Mouse (Mus musculus): ENCODE data around the gene Gm10097.

Gene Gm10097

DNA sequence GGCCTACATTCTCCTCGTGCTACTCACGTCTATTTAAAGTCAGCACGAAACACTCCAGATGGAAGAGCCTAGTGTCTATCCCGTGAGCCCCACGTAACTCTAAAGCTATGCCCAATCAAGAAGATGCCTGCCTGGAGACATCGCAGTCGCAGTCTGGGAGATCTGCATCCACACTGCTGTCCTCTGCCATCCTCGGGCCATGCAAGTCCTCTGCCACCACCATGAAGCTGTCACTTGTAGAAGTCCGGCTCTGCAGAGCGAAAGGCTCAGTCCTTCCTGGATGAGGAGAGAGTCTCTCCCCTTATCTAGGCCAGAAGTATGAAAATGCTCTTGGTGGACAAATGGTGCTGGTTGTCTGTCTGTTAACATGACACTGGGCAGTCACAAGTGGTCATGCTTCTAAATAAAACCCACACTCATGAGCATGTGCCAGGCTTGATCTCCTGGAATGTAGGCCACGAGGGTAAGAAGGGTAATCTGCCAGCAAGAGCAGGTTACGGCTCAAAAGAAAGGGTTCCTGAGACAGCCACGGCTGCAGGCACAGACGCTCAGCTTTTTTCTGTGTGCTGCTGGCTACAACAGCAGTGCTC lies at the start of gene Gm10097:
Gm10097 (plus strand) TSS at position 517 of the 590 bp plus-strand sequence.
- DNase-seq (ENCODE audit: low spot score) = no peak

DNA sequence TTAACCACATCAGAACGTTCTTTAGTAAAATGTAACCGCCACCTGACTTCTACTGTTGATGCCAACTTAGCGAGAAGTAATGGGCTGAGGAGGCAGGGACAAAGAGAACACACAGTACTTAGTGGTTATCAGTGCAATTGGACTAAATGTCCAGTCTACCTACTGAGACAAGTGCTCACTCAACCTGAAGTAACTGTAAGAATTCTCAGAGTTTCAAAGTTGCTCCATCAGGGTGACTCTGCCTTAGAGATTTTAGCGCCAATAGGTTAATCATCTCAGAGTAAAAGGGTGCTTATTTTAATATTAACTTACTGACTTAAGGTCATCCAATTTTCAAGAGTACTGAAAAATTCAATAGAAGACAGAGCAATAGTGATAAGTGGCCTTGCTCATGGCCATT lies 43.1 kb upstream of the Gm10097 start:
- no peak for DNase-seq (ENCODE audit: low spot score)

DNA sequence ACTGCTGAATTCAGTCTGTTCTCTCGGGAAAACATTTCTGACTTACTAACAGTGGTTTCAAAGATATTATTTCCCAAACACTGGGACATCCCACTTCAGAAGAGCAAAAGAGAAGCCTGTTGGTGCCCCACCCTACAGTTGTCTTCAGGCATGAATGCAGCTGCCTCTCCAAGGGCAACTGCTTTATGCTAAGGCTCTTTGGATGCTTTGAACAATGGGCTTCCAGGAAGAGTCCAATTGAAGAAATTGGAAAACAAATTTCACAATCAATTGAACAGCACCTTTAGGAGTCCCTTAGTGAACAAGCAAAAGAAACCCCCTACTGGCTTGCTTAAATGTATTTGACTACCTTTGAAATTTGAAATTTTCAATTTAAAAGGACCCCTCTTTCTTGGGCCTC lies 41.8 kb upstream of the Gm10097 start:
- no peak for DNase-seq (ENCODE audit: low spot score)

DNA sequence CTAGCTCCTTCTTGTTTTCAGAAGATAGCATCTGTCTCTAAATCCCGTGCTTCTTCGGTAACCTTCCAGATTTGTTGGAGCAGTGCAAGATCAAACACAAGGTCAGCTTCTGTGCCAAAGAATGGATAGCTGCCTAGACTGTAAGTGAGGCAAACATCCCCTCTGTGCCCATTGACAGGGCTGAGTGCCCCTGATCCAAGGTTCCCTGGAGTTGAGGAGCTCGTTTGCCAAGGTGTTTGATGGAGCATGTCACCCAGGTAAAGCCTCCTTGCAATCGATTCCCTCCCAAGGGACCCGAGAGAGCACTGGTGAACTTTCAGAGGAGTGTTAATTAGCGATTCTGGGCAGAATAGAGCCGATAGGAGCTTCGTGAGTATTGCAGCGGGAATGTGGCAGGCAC lies 40.7 kb upstream of the Gm10097 start:
- no peak for DNase-seq (ENCODE audit: low spot score)

DNA sequence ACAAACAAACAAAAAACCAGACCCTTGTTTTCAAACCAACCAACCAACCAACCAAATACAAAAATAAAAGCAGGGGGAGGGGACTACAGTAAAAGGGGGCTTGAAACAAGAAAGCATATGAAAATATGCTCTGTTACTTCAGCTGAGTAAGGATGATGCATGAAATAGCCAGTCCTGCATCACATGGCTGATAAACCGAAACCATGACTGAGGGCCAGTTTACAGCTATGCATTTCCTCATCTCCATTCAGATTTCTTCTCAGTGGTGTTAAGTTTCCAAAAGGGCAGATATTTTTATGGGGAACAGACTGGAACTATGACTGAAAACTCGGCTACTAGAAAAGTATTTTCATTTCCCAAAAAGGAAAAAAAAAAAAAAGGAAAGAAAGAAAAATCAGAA lies 39.8 kb upstream of the Gm10097 start:
- DNase-seq (ENCODE audit: low spot score) = no peak

DNA sequence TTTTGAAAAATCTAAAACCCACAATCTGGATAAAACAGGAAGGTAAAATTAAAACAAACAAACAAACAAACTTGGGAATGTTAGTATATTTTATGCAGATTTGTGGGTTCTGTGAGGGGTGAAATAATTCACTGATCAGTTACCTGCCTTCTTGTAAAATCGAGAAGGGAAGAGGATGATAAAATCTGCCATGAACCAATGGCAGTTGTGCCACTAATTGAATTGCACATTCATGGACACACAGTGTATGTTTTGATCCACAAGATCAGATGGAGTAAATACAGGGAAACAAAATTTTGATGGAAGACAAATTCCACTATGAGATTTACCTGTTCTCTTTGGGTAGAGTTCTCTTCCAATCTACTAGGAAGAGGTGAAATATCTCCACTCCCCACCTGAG lies 39.1 kb upstream of the Gm10097 start:
- DNase-seq (ENCODE audit: low spot score) = no peak

DNA sequence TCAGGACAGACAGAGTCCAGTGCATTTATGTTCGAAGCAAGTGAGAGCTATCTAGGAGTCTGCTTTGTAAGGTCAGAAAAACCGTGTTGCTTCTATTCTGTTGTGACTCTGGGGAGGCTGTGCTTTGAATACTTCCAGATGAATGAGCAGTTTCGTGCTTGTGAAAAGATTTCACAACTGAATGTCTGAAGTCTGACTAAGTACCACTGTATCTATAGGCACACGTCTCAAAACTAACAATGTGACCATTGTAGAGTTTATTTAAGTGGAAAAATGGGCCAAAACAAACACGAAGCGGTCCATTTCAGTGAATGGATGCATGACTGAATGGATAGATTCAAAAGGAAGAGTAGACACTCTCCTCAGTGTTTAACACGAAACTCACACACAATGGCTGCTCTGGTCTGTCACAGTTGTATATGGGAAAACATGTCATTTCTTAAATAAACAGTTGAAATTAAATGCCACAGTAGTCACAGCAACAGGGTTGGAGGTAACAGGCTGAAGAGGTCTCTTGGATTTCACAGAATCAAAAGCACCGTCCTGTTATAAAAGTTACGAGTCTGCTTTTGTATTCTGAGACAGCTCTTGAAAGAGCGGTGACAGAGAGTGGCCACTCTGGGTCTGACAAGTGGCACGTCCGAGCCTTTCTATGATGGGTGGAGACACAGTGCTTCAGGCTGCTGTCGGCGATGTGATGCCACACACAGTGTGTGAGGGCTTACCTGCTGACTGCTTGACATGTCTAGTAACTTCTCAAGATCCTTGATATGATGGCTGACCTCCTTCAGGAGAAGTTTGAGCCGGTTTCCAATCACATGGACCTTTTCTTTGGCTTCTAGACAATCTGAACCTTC lies 36.6 kb upstream of the Gm10097 start:
- no peak for DNase-seq (ENCODE audit: low spot score)

DNA sequence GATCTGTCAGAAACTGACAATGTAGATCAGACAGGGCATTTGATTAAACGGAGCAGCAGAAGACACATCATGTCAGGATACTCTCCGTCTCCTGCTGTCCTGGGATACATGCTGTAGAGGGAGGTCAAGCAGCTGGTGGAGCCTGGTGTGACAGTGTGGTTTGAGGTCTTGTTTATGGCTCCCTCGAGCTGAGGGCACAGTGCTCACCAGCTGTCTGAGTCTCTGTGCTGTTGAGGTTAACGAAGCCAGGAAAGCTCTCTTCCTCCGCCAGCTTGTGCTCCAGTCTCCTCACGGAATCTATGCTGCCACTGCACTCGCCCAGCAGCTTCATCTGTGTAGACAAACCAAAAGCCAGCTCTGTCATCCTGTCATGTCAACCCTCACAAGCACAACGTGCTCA lies 27.7 kb upstream of the Gm10097 start:
- DNase-seq (ENCODE audit: low spot score) = no peak

DNA sequence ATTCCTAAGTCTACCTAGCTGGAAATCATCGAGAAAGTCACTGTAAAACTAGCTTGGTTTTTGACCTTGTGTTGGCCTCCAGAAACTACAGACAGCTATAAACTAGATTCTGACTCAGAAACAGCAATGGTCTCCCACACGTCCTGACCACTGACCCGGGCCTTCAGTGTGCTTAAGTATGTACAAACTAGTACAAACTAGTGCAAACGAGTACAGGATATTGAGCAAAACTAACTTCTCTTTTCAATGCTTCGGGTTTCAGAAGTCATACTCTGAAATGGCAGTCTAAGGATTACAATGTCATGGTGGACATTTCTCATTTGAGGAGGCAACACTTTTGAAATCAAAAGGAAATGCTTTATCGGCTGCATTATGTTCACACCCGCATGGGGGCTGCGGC lies 24.5 kb upstream of the Gm10097 start:
- no peak for DNase-seq (ENCODE audit: low spot score)

DNA sequence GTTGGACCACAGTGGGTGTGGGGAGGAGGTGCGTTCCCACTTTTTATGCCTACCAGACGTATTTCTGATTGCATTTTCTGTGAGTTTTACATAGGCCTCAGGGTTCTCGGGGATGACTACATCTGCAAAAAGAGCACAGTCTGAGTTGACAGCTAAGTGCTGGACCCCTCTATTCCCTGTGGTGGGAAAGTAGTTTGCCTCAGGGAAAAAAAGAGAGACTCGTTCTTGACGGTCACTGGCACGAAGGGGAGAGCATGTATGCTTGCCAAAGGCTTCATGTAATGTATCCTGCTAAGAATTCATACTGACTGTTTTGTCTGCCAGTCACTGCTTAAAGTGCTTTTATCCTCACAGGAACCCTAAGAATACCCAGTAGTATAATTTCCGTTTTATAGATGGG lies 23.8 kb upstream of the Gm10097 start:
- no peak for DNase-seq (ENCODE audit: low spot score)

DNA sequence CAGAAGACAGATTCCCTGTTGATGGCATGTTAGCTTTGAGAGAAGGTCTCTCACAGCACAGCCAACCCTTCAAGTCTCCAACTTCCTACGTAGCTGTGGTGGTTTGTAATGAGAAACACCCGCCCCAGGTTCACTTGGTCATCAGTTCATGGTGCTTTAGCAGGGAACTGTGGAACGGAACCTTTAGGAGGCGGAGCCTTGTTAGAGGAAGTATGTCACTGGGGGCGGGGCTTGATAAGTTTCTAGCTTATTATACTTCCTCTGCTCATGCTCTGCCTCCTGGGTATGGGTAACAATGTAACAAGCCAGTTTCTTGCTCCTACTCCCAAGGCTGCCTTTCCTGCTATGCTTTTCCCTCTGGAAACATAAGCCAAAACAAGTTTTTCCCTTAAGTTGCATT lies 23.3 kb upstream of the Gm10097 start:
- no peak for DNase-seq (ENCODE audit: low spot score)

DNA sequence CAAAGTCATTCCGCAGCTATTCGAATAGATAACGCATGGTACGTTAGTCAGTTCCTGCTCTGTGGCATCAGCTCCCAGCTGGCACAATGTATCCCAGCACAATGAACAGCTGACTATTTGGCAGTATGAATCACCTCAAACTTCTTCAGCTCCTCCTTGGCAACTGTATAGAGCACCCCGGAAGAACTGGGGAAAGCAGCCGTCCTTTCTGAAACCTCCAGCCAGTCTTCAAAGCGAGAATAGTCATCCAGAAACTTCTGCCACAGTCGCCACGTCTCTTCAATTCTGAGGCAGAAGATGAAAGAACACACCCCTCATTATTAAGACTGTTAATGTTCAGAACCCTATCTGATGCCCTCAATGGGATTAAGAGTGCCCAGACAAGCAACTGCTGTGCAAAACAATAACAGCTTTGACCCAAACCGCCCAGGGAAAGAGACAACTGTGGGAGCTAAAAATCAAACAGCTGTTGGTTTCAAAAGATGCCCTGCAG lies 12.7 kb upstream of the Gm10097 start:
- no peak for DNase-seq (ENCODE audit: low spot score)

DNA sequence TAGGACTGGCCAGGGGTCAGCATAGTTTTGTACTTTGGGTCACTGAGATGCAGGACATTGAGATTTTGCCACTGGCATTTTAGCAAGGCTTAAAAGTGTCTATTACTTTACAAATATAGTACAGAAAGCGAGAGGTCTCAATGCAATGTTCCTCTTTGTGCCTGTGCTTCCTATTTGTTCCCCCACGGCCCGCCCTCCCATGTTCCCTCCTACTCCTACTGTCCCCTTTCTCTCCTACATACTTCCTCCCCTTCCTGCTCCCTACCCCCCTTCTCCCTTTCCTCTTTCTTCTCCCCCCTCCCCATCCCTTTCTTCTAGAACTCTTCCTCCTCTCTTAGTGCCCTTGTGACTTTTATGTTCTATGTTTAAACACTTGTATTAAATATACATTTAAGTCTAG lies 12.1 kb upstream of the Gm10097 start:
- no peak for DNase-seq (ENCODE audit: low spot score)

DNA sequence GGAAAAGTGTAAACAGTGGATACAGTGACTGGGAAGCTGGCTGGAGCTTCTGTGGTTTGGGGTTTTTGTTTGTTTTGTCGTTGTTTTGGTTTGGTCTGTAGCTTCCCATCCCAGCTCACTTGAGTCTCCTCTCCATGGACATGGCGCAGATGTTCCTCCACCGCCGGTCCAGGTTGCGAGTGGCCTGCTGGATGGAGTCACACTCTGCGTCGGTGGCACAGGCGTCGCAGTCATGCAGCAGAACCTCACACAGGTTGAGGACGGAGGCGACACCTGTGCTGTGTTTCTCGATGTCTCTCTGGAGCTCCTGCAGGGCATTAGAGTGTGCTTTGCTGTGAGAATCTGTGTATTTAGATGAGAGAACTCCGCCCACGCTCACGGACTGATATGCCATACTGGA lies 11.3 kb upstream of the Gm10097 start:
- DNase-seq (ENCODE audit: low spot score) = no peak

DNA sequence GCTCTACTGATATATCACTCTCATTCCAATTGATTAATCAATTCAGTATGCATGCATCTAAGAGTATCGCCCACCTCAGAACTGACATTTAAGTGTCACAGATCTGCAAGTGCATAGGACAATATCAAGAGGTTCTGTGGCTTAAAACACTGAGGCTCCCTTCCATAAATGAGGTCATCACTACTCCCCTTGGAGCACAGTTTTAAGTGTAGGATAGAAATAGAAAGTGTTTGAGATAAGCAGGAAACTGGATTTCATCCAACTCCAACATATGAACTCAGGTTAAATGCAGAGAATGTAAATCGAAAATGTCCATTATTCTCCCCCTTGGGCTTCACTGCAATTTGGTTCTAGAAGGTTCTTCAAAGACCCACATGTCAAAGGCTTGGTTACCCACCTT lies 10.1 kb upstream of the Gm10097 start:
- no peak for DNase-seq (ENCODE audit: low spot score)

DNA sequence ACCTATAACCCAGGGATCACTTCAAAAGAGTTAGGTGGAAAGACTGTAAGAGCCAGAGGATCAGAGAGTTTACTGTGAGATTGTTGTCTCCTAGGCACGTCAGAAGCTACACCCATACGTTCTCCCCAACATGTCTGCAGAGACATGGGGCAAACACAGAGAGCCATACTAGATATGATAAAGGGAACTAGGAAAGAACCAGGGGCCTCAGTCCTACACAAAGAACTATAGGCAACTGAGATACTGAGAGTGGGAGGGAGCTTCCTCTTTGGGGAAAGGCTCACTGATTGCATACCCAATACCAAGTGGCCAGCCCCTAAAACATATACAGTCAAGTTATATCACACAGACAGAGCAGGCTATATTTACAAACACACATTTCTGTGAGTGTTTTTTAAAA lies 9.0 kb upstream of the Gm10097 start:
- DNase-seq (ENCODE audit: low spot score) = no peak

DNA sequence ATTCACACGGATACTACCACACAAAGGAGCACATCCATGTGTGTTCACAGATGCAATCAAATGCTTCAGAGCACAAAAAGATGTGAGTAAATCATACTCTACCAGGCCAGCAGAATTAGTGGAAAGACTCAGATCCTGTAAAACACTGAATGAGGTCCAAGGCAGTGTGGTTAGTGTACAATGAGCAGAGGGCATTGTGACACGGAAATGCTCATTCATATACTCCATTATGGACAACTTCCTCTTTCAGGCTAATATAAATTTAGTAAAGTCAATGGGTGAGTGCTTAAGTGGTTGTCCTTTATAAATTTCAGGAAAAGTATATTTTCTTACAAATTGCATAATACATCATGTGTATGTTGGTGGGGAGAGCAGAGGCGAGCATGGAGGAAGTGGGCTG lies 1.9 kb upstream of the Gm10097 start:
- no peak for DNase-seq (ENCODE audit: low spot score)

DNA sequence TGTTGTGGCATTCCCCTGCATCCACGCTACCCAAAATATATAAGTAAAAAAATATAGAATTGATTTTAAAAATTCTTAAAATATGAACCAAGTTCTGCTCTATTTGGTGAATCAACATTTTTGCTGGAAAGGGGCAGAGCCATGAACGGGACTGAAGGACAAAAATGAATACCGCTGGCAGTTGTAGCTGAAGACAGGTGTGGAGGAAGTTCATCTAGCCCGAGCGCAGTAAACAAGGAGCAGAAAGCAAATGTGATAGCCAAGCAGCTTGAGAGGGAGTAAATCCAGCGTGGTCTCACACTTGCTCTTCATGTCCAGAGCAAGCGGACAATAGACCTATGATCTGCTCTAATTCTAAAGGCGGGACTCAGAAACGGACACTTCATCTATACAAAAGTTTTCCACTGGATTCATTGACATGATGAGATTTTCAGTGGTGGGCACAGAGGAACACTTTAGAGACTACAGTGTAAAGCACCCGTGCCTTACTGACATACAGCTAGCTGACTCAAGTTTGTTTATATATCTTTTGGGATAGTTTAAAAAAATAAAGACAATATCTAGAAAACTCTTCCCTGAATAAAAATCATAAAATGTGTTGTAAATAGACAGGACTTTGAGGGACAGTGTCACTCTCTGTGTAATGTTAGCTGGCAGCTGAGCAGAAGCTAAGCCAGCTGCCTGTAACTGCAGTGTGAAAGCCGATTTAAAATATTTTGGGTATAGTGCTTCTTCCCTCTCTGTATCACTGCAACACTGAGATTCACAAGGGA lies 1.4 kb downstream of the Gm10097 start:
- no peak for DNase-seq (ENCODE audit: low spot score)

DNA sequence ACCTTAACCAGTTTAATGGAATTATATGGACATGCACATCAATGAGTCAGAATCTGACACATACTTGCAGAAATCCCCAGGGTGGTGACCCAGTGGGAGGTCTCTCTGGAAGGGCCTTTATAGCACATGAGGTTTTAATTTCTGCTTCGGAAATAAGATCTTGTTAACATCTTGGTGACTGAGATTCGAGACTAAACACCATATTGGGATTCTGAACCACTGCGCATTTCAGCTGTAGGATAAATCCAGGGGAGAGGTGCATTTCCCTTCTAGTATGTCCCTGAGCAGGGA lies 1.9 kb downstream of the Gm10097 start:
- DNase-seq (ENCODE audit: low spot score) = peak; percentile 3

DNA sequence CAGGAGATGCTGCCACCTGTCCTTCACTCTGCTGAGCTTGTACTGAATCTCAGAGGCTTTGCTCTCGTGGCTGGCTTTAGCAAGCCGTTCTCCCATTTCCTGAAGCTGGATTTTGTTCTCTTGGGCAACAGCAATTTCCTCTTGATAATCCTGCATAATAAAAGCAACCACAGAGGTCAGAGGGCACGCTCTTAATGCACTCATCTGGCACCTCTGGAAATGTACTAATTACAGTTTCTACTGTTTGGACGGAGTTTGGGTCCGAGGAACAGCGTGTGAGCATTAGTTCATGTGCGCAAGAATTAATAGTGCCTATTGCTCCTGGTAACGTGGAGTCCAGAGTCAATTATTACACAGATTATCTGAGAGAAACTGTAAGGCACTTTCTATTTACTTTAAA lies 3.1 kb downstream of the Gm10097 start:
- no peak for DNase-seq (ENCODE audit: low spot score)

DNA sequence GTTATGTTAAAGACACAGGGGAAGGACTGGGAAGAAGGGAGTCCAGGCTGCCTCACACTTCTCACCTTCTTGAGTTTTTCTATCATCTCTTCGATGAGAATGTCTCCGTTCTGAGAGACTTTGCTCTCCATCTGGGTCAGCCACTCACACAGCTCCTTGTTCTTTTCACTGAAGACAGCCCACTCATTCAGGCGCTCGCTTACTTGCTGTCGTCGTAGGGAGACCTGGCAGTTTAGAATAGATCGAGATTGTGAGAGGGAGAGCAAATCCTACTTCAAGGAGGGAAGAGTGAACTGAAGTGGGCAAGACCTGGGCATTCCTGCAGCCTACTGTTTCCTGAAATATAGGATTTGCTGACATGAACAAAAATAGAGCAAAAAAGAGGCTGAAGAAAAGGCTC lies 6.7 kb downstream of the Gm10097 start:
- DNase-seq (ENCODE audit: low spot score) = no peak

DNA sequence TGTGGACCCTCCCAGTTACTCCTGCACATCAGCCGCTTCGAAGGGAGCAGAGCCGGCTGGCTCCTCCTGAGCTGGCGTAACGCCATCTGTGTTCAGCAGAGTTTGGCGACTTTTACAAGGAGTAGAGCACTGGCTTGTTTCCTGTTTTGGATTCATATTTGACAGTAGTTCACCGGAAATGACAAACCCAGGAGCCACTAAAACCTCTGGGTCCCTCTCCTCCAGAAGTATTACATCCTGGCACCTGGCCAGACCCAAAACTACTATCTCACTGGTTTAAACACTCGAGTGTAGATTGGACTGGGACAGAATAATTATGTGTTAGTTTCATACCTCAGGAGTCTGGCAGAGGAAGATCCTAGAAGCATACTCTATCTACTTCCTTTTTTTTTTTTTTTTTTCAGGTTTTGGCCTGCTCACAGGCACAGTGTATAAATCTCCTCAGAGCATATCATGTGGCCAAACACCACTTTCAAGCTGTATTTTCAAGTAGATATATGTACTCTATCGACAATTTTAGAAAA lies 11.0 kb downstream of the Gm10097 start:
- DNase-seq (ENCODE audit: low spot score) = peak; percentile 6

DNA sequence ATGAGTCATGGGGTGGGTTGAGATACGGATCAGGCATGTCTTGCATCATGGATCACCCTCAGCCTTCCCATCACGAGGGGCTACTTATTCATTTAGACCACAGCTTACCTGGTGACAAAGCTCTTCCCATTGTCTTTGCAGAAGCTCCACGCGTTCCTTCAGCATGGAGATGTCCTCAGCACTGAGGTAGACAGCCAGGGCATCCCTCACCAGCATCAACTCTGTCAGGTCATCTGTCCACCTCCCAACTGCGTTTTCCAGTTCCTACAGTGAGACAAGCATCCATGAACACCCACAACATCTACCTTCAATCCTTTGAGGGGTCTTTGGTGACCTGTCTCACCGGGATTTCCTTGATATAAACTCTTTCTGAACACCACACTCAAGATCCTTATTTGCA lies 14.7 kb downstream of the Gm10097 start:
- DNase-seq (ENCODE audit: low spot score) = no peak
